Mouse (Mus musculus) small intestine, adult 2 months (tissue): ENCODE data around the gene Dgke.

ENCODE experiments used
- CTCF ChIP-seq: fragments of 200-500 bp; IDR thresholded peaks from 2 replicates; pipeline ENCODE4 v1.5.1; 2012; ENCODE audit warnings: low read depth, mild to moderate bottlenecking, control low read depth, inconsistent platforms, low read length, moderate library complexity, mixed read lengths; ENCODE audit not compliant: insufficient replicate concordance, insufficient read length; ENCODE audit errors: extremely low read depth
- POLR2A ChIP-seq: fragments of 200-500 bp; IDR thresholded peaks from 2 replicates; pipeline ENCODE4 v1.6.1; 2012; ENCODE audit warnings: low read depth, mild to moderate bottlenecking, control low read depth, inconsistent platforms, low read length, moderate library complexity

DNA sequence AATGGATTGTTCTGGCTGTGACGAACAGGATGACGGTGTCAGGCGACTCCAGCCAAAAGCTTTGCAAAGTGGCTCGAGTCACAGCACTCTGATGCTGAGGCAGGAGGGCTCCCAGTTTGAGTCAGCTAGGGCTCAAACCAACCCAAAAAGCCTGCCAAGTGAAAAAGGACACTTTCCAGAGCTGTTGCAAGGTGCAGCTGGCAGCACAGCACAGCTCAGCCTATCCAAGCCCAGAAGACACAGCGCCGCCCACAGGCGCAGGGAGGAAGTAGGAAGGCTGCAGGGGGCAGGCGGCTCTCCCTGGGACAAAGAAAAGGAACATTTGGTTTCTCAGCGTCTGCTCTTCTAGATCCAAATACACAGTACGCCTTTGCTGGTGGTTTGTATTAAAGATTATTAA lies 80.0 kb downstream of the Dgke start:
- TF ChIP-seq POLR2A (no peak), CTCF (no peak)
